Mouse (Mus musculus) lung, adult 2 months (tissue): Measurements from ENCODE around the gene Slco3a1. TPM values are rescaled to one million over a fixed set of nuclear protein-coding genes. Genes with fewer than 3 reads are reported as not detected.

Source experiments
- DNase-seq: peaks from one replicate; pipeline ENCODE4 v3.0.0; 2022
- H3K4me1 ChIP-seq: fragments of 200-500 bp; 2 replicates; pipeline ENCODE4 v1.6.1; 2011; ENCODE audit warnings: low read length; ENCODE audit not compliant: control insufficient read depth, insufficient read depth
- H3K4me3 ChIP-seq: fragments of 200-500 bp; replicated peaks from 2 replicates; pipeline ENCODE3; 2011; ENCODE audit warnings: low read depth, mild to moderate bottlenecking, control low read depth, low read length; ENCODE audit errors: extremely low read depth
- CTCF ChIP-seq: fragments of 200-500 bp; IDR thresholded peaks from 2 replicates; pipeline ENCODE4 v1.5.1; 2011; ENCODE audit warnings: mild to moderate bottlenecking, low read length, control low read depth; ENCODE audit not compliant: insufficient read depth
- POLR2A ChIP-seq: fragments of 200-500 bp; IDR thresholded peaks from 2 replicates; pipeline ENCODE4 v1.6.1; 2011; ENCODE audit warnings: low read depth, mild to moderate bottlenecking, control low read depth, low read length, borderline replicate concordance; ENCODE audit errors: extremely low read depth
- WGBS: fragments of 180-500 bp; shearing (Covaris S2); methylation state at CpG from one replicate; pipeline ENCODE4 v1.1.7; 2018; 5-methylcytosine and 5-hydroxymethylcytosine counted together
- polyA plus RNA-seq: library from polyadenylated mRNA; depleted of rRNA; stranded (reverse); fragments of >200 nt; gene quantifications from 2 replicates; pipeline ENCODE4 v1.2.3, GENCODE M21; 2012; rRNA removed

Slco3a1 gene
- 141 and 156 TPM in 2 replicates for polyA plus RNA-seq

GRCm38 (mm10) chr7:74554608-74555311, at the start of gene Slco3a1:
Slco3a1 (minus strand) TSS chr7:74554780.
- WGBS: under 1% methylated on average over 63 of the region's 66 CpGs
- DNase-seq: peak; percentile 86

GRCm38 (mm10) chr7:74600996-74601395, 46.4 kb upstream of the Slco3a1 start:
- Histone ChIP-seq H3K4me3 (no peak overlapping the region), H3K4me1 (no peaks in the 10 kb centered on the region)
- WGBS: 86% methylated on average over 5 of the region's 5 CpGs
- no peak for TF ChIP-seq POLR2A
- TF ChIP-seq CTCF: no peak
- no peak for DNase-seq

More at GRCm38 (mm10) chr7:74554608-74555311, at the start of gene Slco3a1:
- Histone ChIP-seq H3K4me1 (peaks cover 12% of the 10 kb centered on the region; the same call in 1 of the 2 replicates), H3K4me3 (peak within 1 kb of the TSS; percentile 87)
- TF ChIP-seq POLR2A (peak; percentile 56; the same call in 1 of the 2 replicates), CTCF (peak; percentile 67)

GRCm38 (mm10) chr7:74579411-74579810, 24.8 kb upstream of the Slco3a1 start:
- 96% methylated on average over 1 of the region's 1 CpGs for WGBS
- no peak for TF ChIP-seq CTCF
- no peak for TF ChIP-seq POLR2A
- Histone ChIP-seq H3K4me3 (no peak overlapping the region), H3K4me1 (no peaks in the 10 kb centered on the region)
- DNase-seq: no peak

GRCm38 (mm10) chr7:74575678-74576077, 21.1 kb upstream of the Slco3a1 start:
- TF ChIP-seq CTCF: no peak
- no peak for TF ChIP-seq POLR2A
- H3K4me3 ChIP-seq: no peak overlapping the region
- no peak for DNase-seq
- H3K4me1 ChIP-seq: no peaks in the 10 kb centered on the region
- WGBS: 67% methylated on average over 3 of the region's 3 CpGs

GRCm38 (mm10) chr7:74555416-74555815, 836 bp upstream of the Slco3a1 start:
- 18% methylated on average over 6 of the region's 6 CpGs for WGBS
- TF ChIP-seq CTCF (peak; percentile 59), POLR2A (no peak)
- peak; percentile 63 for DNase-seq
- Histone ChIP-seq H3K4me3 (peak overlapping the region; percentile 87), H3K4me1 (peaks cover 10% of the 10 kb centered on the region; the same call in 1 of the 2 replicates)

- Histone ChIP-seq H3K4me3 (peak overlapping the region; percentile 87), H3K4me1 (peaks cover 12% of the 10 kb centered on the region; the same call in 1 of the 2 replicates)
- under 1% methylated on average over 43 of the region's 46 CpGs for WGBS
- TF ChIP-seq POLR2A (no peak), CTCF (no peak)
- DNase-seq: peak; percentile 71
These were observed 479 bp downstream of the Slco3a1 start for GRCm38 (mm10) chr7:74554041-74554561.

- TF ChIP-seq POLR2A: no peak
- TF ChIP-seq CTCF: no peak
- DNase-seq: no peak
- peak overlapping the region; percentile 87 for H3K4me3 ChIP-seq
- H3K4me1 ChIP-seq: peaks cover 12% of the 10 kb centered on the region; the same call in 1 of the 2 replicates
- 54% methylated on average over 8 of the region's 8 CpGs for WGBS
These were observed 1.4 kb downstream of the Slco3a1 start for GRCm38 (mm10) chr7:74553111-74553650.

- 55% methylated on average over 4 of the region's 4 CpGs for WGBS
- Histone ChIP-seq H3K4me1 (peaks cover 12% of the 10 kb centered on the region; the same call in 1 of the 2 replicates), H3K4me3 (no peak overlapping the region)
- TF ChIP-seq POLR2A (no peak), CTCF (no peak)
- DNase-seq: no peak
These were observed 2.0 kb downstream of the Slco3a1 start for GRCm38 (mm10) chr7:74552546-74552945.

- 65% methylated on average over 2 of the region's 2 CpGs for WGBS
- no peak for TF ChIP-seq CTCF
- Histone ChIP-seq H3K4me1 (peaks cover 12% of the 10 kb centered on the region; the same call in 1 of the 2 replicates), H3K4me3 (no peak overlapping the region)
- DNase-seq: no peak
These were observed 2.6 kb downstream of the Slco3a1 start for GRCm38 (mm10) chr7:74552000-74552358.
